Mouse (Mus musculus): Measurements from ENCODE around the gene Reep3. TPM values are rescaled to one million over a fixed set of nuclear protein-coding genes. Genes with fewer than 3 reads are reported as not detected.

Reep3 gene
- polyA plus RNA-seq (2012; rRNA removed) (35.0 and 39.9 TPM in 2 replicates), polyA plus RNA-seq (2014; fragmentation: Nextera tagmentation; extraction: Ambion mirVana) (41.3 and 43.6 TPM in 2 replicates)

DNA sequence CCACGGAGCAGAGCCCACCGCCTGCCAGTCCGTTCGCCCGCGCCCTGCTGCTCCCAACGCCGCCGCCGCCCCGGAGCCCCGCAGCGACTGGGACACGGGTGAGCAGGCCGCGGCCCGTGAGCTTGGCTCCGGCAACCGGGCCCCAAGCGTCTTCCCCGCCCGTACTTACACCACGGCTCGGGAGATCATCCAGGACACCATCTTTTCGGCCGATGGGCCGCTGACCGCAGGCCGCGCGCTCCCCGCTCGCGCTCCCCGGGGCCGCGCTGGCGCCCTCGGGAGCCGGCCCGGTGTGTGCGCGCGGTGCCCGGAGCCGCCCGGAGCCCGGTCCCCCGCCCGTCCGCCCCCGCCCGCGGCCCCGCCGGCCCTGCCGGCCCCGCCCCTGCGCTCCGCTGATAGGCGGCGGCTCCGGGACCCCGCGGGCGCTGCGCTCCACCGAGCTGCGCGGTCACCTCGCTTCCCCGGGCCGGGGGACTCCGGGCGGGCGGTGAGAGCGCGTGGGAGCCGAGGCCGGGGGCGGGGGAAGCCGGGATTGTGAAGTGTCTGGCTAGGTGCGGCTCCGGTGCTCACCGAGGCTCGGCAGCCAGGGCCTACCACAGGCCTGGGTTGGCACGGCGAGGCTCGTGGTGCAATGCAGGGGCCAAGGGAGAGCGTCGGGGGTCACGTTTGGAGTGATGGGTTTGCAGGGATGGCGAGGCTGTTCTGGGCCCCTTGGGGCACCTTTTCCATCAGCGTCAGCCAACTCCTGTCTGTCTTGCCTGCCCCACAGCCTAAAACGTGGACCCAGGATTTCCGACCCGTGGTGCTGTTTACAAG is at the start of gene Reep3:
TSS of gene Reep3 (minus strand) at position 325 of the 816 bp plus-strand sequence.
- peak within 1 kb of the TSS; percentile 99 for H3K9ac ChIP-seq (ENCODE audit: low read depth, low read length, severe bottlenecking)
- under 1% methylated on average over 42 of the region's 97 CpGs for WGBS
- peak within 1 kb of the TSS; percentile 98 for H3K27ac ChIP-seq (replicated peaks; ENCODE audit: low read depth, low read length)
- DNase-seq (ENCODE audit: low spot score) (peak; percentile 30), ATAC-seq (ENCODE audit: low FRiP score, low read depth) (peak; percentile 86)
- peak within 1 kb of the TSS; percentile 72 for H3K4me2 ChIP-seq (replicated peaks; ENCODE audit: low read depth, low read length, severe bottlenecking)
- no peaks in the 10 kb centered on the region for H3K9me3 ChIP-seq (ENCODE audit: control insufficient read depth, low read length)
- peak within 1 kb of the TSS; percentile 95 for H3K4me3 ChIP-seq (replicated peaks; ENCODE audit: low read length)
- H3K27me3 ChIP-seq (ENCODE audit: control insufficient read depth, insufficient read depth, low read length) = no peaks in the 10 kb centered on the region
- peaks cover 22% of the 10 kb centered on the region for H3K4me1 ChIP-seq (ENCODE audit: control insufficient read depth, insufficient read depth, low read length)
- 0 out of 2 replicates have a peak, but pooled peaks have one; percentile 40 for TF ChIP-seq POLR2A (IDR thresholded peaks at IDR 0.05; ENCODE audit: borderline replicate concordance, extremely low read depth, insufficient read depth, insufficient read length)
- H3K36me3 ChIP-seq (ENCODE audit: control insufficient read depth, insufficient read depth, low read length) = no peaks in the 10 kb centered on the region

DNA sequence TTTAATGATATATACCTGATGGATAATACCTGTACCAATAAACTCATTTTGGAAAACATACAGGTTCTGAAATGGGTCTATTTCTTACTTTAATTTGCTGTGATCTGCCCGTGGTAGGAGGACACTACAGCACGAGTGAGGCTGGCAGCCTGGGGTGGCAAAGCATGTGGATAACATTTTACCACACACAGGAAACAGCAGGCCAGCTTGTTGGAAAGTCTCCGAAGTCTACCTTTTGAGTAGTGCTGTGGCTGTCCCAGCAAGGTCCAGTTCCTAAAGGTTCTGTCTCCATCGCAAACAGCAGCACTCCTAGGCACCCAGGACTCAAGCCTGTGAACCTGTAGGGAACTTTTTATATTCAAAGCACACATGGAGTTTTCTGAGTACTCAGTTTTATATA is 48.9 kb upstream of the Reep3 start:
- Histone ChIP-seq H3K4me1 (ENCODE audit: control insufficient read depth, insufficient read depth, low read length) (peaks cover 6% of the 10 kb centered on the region), H3K9ac (ENCODE audit: low read depth, low read length, severe bottlenecking) (no peak overlapping the region), H3K9me3 (ENCODE audit: control insufficient read depth, low read length) (no peaks in the 10 kb centered on the region), H3K36me3 (ENCODE audit: control insufficient read depth, insufficient read depth, low read length) (no peaks in the 10 kb centered on the region), H3K27me3 (ENCODE audit: control insufficient read depth, insufficient read depth, low read length) (no peaks in the 10 kb centered on the region), H3K4me3 (replicated peaks; ENCODE audit: low read length) (no peak overlapping the region), H3K27ac (replicated peaks; ENCODE audit: low read depth, low read length) (no peak overlapping the region), H3K4me2 (replicated peaks; ENCODE audit: low read depth, low read length, severe bottlenecking) (no peak overlapping the region)
- ATAC-seq (ENCODE audit: low FRiP score, low read depth) (no peak), DNase-seq (ENCODE audit: low spot score) (no peak)
- no peak for TF ChIP-seq POLR2A (IDR thresholded peaks at IDR 0.05; ENCODE audit: borderline replicate concordance, extremely low read depth, insufficient read depth, insufficient read length)
- 71% methylated on average over 4 of the region's 4 CpGs for WGBS

DNA sequence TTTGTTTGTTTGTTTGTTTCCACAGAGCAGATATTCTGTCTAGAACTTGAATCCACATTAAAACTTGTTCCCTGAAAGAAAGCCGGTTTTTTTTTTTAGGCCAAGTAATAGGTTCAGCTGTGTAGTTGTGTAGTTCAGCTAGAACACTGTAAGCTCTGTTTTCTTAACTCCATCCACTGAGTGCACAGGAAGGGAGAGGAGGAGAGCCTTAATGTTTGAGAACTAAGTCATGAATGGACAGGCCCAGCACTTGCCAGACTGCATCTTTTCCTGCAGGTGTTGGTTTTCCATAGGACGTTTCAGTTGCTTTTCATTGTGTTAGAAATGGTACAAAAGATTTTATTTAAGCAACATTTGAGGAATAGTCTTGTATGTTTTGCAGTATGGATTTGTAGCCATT is 47.5 kb upstream of the Reep3 start:
- WGBS = 38% methylated on average over 2 of the region's 2 CpGs
- Histone ChIP-seq H3K9ac (ENCODE audit: low read depth, low read length, severe bottlenecking) (no peak overlapping the region), H3K4me2 (replicated peaks; ENCODE audit: low read depth, low read length, severe bottlenecking) (no peak overlapping the region), H3K4me1 (ENCODE audit: control insufficient read depth, insufficient read depth, low read length) (peaks cover 6% of the 10 kb centered on the region), H3K27me3 (ENCODE audit: control insufficient read depth, insufficient read depth, low read length) (no peaks in the 10 kb centered on the region), H3K27ac (replicated peaks; ENCODE audit: low read depth, low read length) (no peak overlapping the region), H3K36me3 (ENCODE audit: control insufficient read depth, insufficient read depth, low read length) (no peaks in the 10 kb centered on the region), H3K4me3 (replicated peaks; ENCODE audit: low read length) (no peak overlapping the region), H3K9me3 (ENCODE audit: control insufficient read depth, low read length) (no peaks in the 10 kb centered on the region)
- no peak for TF ChIP-seq POLR2A (IDR thresholded peaks at IDR 0.05; ENCODE audit: borderline replicate concordance, extremely low read depth, insufficient read depth, insufficient read length)
- DNase-seq (ENCODE audit: low spot score) (no peak), ATAC-seq (ENCODE audit: low FRiP score, low read depth) (no peak)

DNA sequence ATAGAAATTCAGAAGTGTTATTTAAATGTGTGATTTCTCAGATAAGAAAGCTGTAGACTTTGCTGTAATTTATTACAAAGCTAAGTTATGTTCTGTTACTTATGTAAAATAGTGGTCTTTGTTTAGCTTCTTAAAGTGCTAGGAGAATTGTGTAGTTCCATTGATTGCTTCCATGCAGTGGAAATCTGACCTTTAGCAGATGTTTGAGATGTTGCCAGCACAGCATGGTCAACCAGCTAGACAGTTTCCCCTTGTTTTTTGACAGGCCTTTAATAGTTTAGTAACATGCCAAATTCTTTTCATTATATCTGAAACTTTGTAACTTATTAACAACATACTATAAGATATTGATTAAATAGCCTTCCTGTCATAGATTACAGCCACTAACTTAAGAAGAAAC is 46.9 kb upstream of the Reep3 start:
- peak; percentile 59 for DNase-seq (ENCODE audit: low spot score)
- no peak overlapping the region for H3K9ac ChIP-seq (ENCODE audit: low read depth, low read length, severe bottlenecking)
- no peaks in the 10 kb centered on the region for H3K9me3 ChIP-seq (ENCODE audit: control insufficient read depth, low read length)
- no peak for ATAC-seq (ENCODE audit: low FRiP score, low read depth)
- H3K4me1 ChIP-seq (ENCODE audit: control insufficient read depth, insufficient read depth, low read length) = peaks cover 6% of the 10 kb centered on the region
- no peaks in the 10 kb centered on the region for H3K27me3 ChIP-seq (ENCODE audit: control insufficient read depth, insufficient read depth, low read length)
- TF ChIP-seq POLR2A (IDR thresholded peaks at IDR 0.05; ENCODE audit: borderline replicate concordance, extremely low read depth, insufficient read depth, insufficient read length) = no peak
- no peak overlapping the region for H3K4me2 ChIP-seq (replicated peaks; ENCODE audit: low read depth, low read length, severe bottlenecking)
- no peak overlapping the region for H3K27ac ChIP-seq (replicated peaks; ENCODE audit: low read depth, low read length)
- no peak overlapping the region for H3K4me3 ChIP-seq (replicated peaks; ENCODE audit: low read length)
- no peaks in the 10 kb centered on the region for H3K36me3 ChIP-seq (ENCODE audit: control insufficient read depth, insufficient read depth, low read length)

DNA sequence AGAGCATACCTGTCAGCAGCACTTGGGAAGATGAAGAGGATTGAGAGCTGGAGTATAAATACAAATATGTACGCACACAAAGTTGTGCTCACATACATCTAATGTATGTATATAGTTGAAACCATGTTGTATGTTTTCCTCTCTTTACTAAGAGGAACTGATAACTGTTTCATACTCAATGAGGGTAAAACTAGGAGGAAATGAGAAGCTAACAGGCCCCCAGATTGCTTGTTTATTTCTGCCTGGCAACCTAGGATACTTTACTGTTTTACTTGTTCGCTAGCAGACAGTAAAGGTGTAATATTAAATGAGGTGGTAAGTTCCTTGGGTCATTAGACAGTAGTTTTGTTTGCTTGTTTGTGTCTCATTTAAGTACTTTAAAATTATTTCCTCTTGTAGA is 40.7 kb upstream of the Reep3 start:
- ATAC-seq (ENCODE audit: low FRiP score, low read depth) = no peak
- WGBS = 74% methylated on average over 2 of the region's 2 CpGs
- Histone ChIP-seq H3K36me3 (ENCODE audit: control insufficient read depth, insufficient read depth, low read length) (no peaks in the 10 kb centered on the region), H3K9ac (ENCODE audit: low read depth, low read length, severe bottlenecking) (no peak overlapping the region), H3K27me3 (ENCODE audit: control insufficient read depth, insufficient read depth, low read length) (no peaks in the 10 kb centered on the region), H3K4me1 (ENCODE audit: control insufficient read depth, insufficient read depth, low read length) (no peaks in the 10 kb centered on the region), H3K27ac (replicated peaks; ENCODE audit: low read depth, low read length) (no peak overlapping the region), H3K4me2 (replicated peaks; ENCODE audit: low read depth, low read length, severe bottlenecking) (no peak overlapping the region), H3K4me3 (replicated peaks; ENCODE audit: low read length) (no peak overlapping the region), H3K9me3 (ENCODE audit: control insufficient read depth, low read length) (no peaks in the 10 kb centered on the region)
- no peak for DNase-seq (ENCODE audit: low spot score)
- TF ChIP-seq POLR2A (IDR thresholded peaks at IDR 0.05; ENCODE audit: borderline replicate concordance, extremely low read depth, insufficient read depth, insufficient read length) = no peak

Measured in limb, embryonic 14.5 days (tissue).